Mouse (Mus musculus) G1E (cell line): ENCODE measurements around the gene Cwc27. TPM values are rescaled to one million over a fixed set of nuclear protein-coding genes. Genes with fewer than 3 reads are reported as not detected.

Experiments used
- ATAC-seq: 2 replicates; pipeline ENCODE4 v1.8.0; 2016; ENCODE audit warnings: mild to moderate bottlenecking; ENCODE audit not compliant: insufficient number of reproducible peaks, poor library complexity, low FRiP score, severe bottlenecking; ENCODE audit errors: extremely low read depth
- DNase-seq: peaks from one replicate; pipeline ENCODE4 v3.0.0; 2012; ENCODE audit warnings: low spot score
- H3K27me3 ChIP-seq: 2 replicates; pipeline ENCODE4 v1.6.1; 2012; ENCODE audit warnings: mild to moderate bottlenecking, low read length, inconsistent platforms; ENCODE audit not compliant: insufficient read depth
- H3K36me3 ChIP-seq: replicated peaks from 2 replicates; pipeline ENCODE3; 2012; ENCODE audit warnings: mild to moderate bottlenecking, inconsistent platforms
- H3K4me1 ChIP-seq: 2 replicates; pipeline ENCODE4 v1.6.1; 2012; ENCODE audit warnings: low read depth, low read length, inconsistent platforms, mixed read lengths; ENCODE audit not compliant: insufficient read depth
- H3K4me3 ChIP-seq: 2 replicates; pipeline ENCODE4 v1.5.1; 2012; ENCODE audit warnings: low read depth, mild to moderate bottlenecking, inconsistent platforms, low read length, moderate library complexity, mixed read lengths
- H3K9me3 ChIP-seq: replicated peaks from 2 replicates; pipeline ENCODE4 v1.6.1; 2012; ENCODE audit warnings: inconsistent platforms
- CTCF ChIP-seq: IDR thresholded peaks from 2 replicates; pipeline ENCODE4 v1.5.1; 2012; ENCODE audit warnings: low read depth, low read length, inconsistent platforms, mixed read lengths
- GATA1 ChIP-seq: IDR thresholded peaks from 2 replicates; pipeline ENCODE4 v1.6.1; 2012; ENCODE audit warnings: borderline replicate concordance, low read length, inconsistent platforms, mixed read lengths
- GATA2 ChIP-seq: IDR thresholded peaks from 2 replicates; pipeline ENCODE4 v1.6.1; 2012; ENCODE audit warnings: low read depth, low read length, inconsistent platforms, borderline replicate concordance
- POLR2AphosphoS5 ChIP-seq: IDR thresholded peaks from 2 replicates; pipeline ENCODE4 v1.6.1; 2012; ENCODE audit warnings: low read depth, low read length, inconsistent platforms; ENCODE audit not compliant: insufficient replicate concordance
- TAL1 ChIP-seq: conservative IDR thresholded peaks from 2 replicates; pipeline ENCODE4 v1.6.1; 2012; ENCODE audit warnings: low read depth, low read length, inconsistent platforms, mixed read lengths
- polyA plus RNA-seq: library from polyadenylated mRNA; stranded (reverse); fragments of >175 nt; gene quantifications from 2 replicates; pipeline ENCODE4 v1.2.3, GENCODE M21; 2012
- total RNA-seq, 2 experiments: library from RNA; stranded (forward) in 1 of 2; stranded (reverse) in 1 of 2; fragments of 200-1000 nt in 1 of 2; fragments of >200 nt in 1 of 2; fragmentation: Nextera tagmentation in 1 of 2; gene quantifications; 2 replicates each; pipeline ENCODE4 v1.2.3; 2014 to 2017

Gene Cwc27
- total and polyA plus RNA-seq, 3 experiments = 5.1 to 73.0 (median 36.3) TPM

GRCm38 (mm10) chr13:104789663-104790062, 27.3 kb downstream of the Cwc27 start:
- H3K4me3 ChIP-seq = no peak overlapping the region
- no peaks in the 10 kb centered on the region for H3K27me3 ChIP-seq
- ATAC-seq (peak; percentile 54; the same call in 1 of the 2 replicates), DNase-seq (no peak)
- peaks cover 52% of the 10 kb centered on the region for H3K36me3 ChIP-seq
- TF ChIP-seq CTCF = peak; percentile 35; the same call in 1 of the 2 replicates
- no peak for TF ChIP-seq TAL1
- no peaks in the 10 kb centered on the region for H3K9me3 ChIP-seq
- H3K4me1 ChIP-seq = no peaks in the 10 kb centered on the region

- no peak overlapping the region for H3K4me3 ChIP-seq
- no peaks in the 10 kb centered on the region for H3K4me1 ChIP-seq
- ATAC-seq (no peak), DNase-seq (no peak)
- H3K36me3 ChIP-seq = peaks cover 51% of the 10 kb centered on the region
- H3K9me3 ChIP-seq = peaks cover 3% of the 10 kb centered on the region; the same call in 1 of the 2 replicates
- TF ChIP-seq POLR2AphosphoS5 = no peak
- TF ChIP-seq GATA2 = no peak
- no peak for TF ChIP-seq CTCF
- no peak for TF ChIP-seq TAL1
- TF ChIP-seq GATA1 = no peak
- no peaks in the 10 kb centered on the region for H3K27me3 ChIP-seq
These were observed 29.7 kb downstream of the Cwc27 start for GRCm38 (mm10) chr13:104787260-104787659.

GRCm38 (mm10) chr13:104779104-104779670, 37.8 kb downstream of the Cwc27 start:
- peaks cover 5% of the 10 kb centered on the region; the same call in 1 of the 2 replicates for H3K9me3 ChIP-seq
- TF ChIP-seq CTCF (no peak), GATA1 (no peak), POLR2AphosphoS5 (no peak), TAL1 (no peak; the same call in 1 of the 2 replicates), GATA2 (no peak)
- ATAC-seq (peak; percentile 81), DNase-seq (peak; percentile 1)
- H3K36me3 ChIP-seq = peaks cover 16% of the 10 kb centered on the region
- no peak overlapping the region for H3K4me3 ChIP-seq
- H3K27me3 ChIP-seq = no peaks in the 10 kb centered on the region
- H3K4me1 ChIP-seq = peaks cover 15% of the 10 kb centered on the region

DNA sequence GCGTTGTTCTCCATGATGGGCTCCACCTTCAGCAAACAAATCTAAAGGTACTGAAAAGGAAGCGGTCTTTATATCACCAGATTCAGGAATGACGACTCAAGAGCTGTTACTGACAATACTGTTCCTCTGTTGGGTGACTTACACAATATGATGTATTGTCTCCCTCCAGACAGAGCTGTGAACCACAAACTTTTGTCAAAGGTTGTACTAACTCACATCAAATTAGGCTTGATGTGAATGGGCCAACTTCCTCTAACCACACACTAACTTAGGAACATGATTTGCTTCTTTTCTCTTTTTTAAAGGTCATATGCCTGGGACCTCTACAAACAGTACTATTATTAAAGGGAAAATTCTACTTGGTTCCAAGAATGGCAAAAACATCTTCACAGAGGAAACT, 53.7 kb downstream of the Cwc27 start:
- H3K36me3 ChIP-seq = peaks cover 8% of the 10 kb centered on the region
- no peaks in the 10 kb centered on the region for H3K4me1 ChIP-seq
- DNase-seq = no peak
- TF ChIP-seq GATA2 (no peak), POLR2AphosphoS5 (no peak), CTCF (no peak), TAL1 (no peak), GATA1 (no peak)
- H3K9me3 ChIP-seq = no peaks in the 10 kb centered on the region
- ATAC-seq = no peak
- no peak overlapping the region for H3K4me3 ChIP-seq
- no peaks in the 10 kb centered on the region for H3K27me3 ChIP-seq

DNA sequence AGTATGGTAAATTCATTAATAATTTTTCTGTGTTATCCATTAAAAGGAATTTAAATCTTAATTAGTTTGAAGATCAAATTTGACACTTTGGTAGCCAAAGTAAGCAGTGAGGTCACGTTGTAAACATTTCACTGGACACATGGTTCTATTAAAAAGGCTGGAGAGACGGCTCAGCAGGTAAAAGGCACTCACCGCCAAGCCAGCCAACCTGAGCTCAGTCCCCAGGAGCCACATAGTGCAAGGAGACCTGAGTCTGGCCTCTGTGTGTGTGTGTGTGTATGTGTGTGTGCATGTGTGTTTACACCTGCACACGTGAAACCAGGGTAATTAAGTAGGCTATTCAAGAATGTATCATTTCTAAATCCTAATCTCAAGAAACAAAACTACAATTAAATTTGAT, 54.5 kb downstream of the Cwc27 start:
- TF ChIP-seq TAL1 (no peak), GATA2 (no peak), POLR2AphosphoS5 (no peak)
- DNase-seq = no peak
- no peaks in the 10 kb centered on the region for H3K4me1 ChIP-seq
- H3K27me3 ChIP-seq = no peaks in the 10 kb centered on the region
- no peaks in the 10 kb centered on the region for H3K9me3 ChIP-seq
- H3K4me3 ChIP-seq = no peak overlapping the region
- peaks cover 8% of the 10 kb centered on the region for H3K36me3 ChIP-seq
- ATAC-seq = no peak

DNA sequence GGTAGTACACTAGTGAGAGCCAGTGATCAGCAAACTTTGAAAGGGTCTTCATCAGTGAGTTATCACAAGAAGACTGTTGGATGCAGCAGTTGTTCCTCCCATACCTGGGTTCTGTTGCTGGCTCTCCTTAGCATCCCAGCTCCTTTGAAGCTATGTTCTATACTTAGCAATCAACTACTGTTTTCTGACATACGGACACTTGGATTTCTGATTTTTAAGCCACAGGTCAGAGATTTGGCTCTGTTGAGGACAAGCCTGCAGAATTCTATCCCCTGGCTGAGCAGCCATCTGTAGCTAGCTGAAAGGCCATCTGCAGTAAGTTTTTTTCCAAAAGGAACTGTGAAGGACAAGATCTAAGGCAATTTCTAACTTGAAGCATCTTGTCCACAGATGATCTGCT, 57.6 kb downstream of the Cwc27 start:
- H3K4me1 ChIP-seq = no peaks in the 10 kb centered on the region
- DNase-seq (no peak), ATAC-seq (no peak)
- no peaks in the 10 kb centered on the region for H3K27me3 ChIP-seq
- no peaks in the 10 kb centered on the region for H3K9me3 ChIP-seq
- peaks cover 7% of the 10 kb centered on the region for H3K36me3 ChIP-seq
- no peak overlapping the region for H3K4me3 ChIP-seq
- TF ChIP-seq GATA1 (no peak), TAL1 (no peak), GATA2 (no peak), CTCF (no peak), POLR2AphosphoS5 (no peak)

DNA sequence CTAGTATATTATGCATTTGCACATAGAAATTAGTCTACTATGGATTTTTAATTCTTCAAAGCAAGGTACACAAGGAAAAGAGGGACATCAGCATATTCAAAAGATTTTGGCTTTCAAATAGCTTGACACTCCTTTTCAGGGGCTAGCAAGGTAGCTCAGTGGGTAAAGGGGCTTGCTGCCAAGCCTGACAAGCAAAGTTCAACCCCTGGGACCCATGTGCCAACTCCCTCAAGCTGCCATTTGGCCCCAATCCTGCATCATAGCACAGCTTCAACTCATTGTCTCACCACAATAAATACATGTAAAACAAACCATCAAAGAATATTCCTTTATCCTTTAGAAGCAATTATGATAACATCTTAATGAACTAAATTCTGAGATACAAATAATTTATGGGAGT, 69.9 kb downstream of the Cwc27 start:
- Histone ChIP-seq H3K36me3 (peaks cover 8% of the 10 kb centered on the region), H3K27me3 (no peaks in the 10 kb centered on the region), H3K9me3 (no peaks in the 10 kb centered on the region), H3K4me3 (no peak overlapping the region), H3K4me1 (no peaks in the 10 kb centered on the region)
- ATAC-seq = no peak
- no peak for DNase-seq
- TF ChIP-seq GATA1 = no peak
